Mouse (Mus musculus) G1E (cell line): ENCODE measurements around the gene Nfkbib.

Experiments used
- CTCF ChIP-seq: IDR thresholded peaks from 2 replicates; pipeline ENCODE4 v1.5.1; 2012; ENCODE audit warnings: low read depth, low read length, inconsistent platforms, mixed read lengths
- GATA1 ChIP-seq: IDR thresholded peaks from 2 replicates; pipeline ENCODE4 v1.6.1; 2012; ENCODE audit warnings: borderline replicate concordance, low read length, inconsistent platforms, mixed read lengths
- TAL1 ChIP-seq: conservative IDR thresholded peaks from 2 replicates; pipeline ENCODE4 v1.6.1; 2012; ENCODE audit warnings: low read depth, low read length, inconsistent platforms, mixed read lengths

GRCm38 (mm10) chr7:28780067-28780658 lies 12.9 kb upstream of the Nfkbib start:
- TF ChIP-seq CTCF (peak; percentile 57), GATA1 (no peak), TAL1 (no peak)
